Mouse (Mus musculus): ENCODE data around the gene Egln1.

GRCm38 (mm10) chr8:124954572-124955082 is 5.5 kb upstream of the Egln1 start:
- TF ChIP-seq POLR2A (IDR thresholded peaks at IDR 0.05; ENCODE audit: low read depth, low read length) (no peak), CTCF (IDR thresholded peaks at IDR 0.05; ENCODE audit: extremely low read depth, insufficient read length, insufficient replicate concordance, low read depth, low read length) (no peak)
